Mouse (Mus musculus) olfactory bulb, adult 2 months (tissue): ENCODE results near the gene Rbbp8nl. TPM values are rescaled to one million over a fixed set of nuclear protein-coding genes. Genes with fewer than 3 reads are reported as not detected.

Experiments
- H3K27ac ChIP-seq: fragments of 200-500 bp; 2 replicates; pipeline ENCODE4 v1.5.1; 2012; ENCODE audit warnings: low read depth, low read length; ENCODE audit not compliant: insufficient read depth
- H3K4me1 ChIP-seq: fragments of 200-500 bp; 2 replicates; pipeline ENCODE4 v1.6.1; 2012; ENCODE audit warnings: low read length; ENCODE audit not compliant: control insufficient read depth, insufficient read depth
- H3K4me3 ChIP-seq: fragments of 200-500 bp; 2 replicates; pipeline ENCODE4 v1.5.1; 2012; ENCODE audit warnings: mild to moderate bottlenecking, low read depth, low read length, moderate library complexity; ENCODE audit not compliant: insufficient read depth
- CTCF ChIP-seq: fragments of 200-500 bp; IDR thresholded peaks from 2 replicates; pipeline ENCODE4 v1.5.1; 2012; ENCODE audit warnings: low read depth, mild to moderate bottlenecking, low read length, moderate library complexity; ENCODE audit not compliant: insufficient read depth
- POLR2A ChIP-seq: fragments of 200-500 bp; IDR thresholded peaks from 2 replicates; pipeline ENCODE4 v1.6.1; 2012; ENCODE audit warnings: mild to moderate bottlenecking, low read depth, low read length, moderate library complexity; ENCODE audit not compliant: insufficient read depth
- WGBS: fragments of 180-500 bp; shearing (Covaris S2); methylation state at CpG from one replicate; pipeline ENCODE4 v1.1.7; 2018; 5-methylcytosine and 5-hydroxymethylcytosine counted together
- polyA plus RNA-seq: library from polyadenylated mRNA; stranded (reverse); fragments of >200 nt; gene quantifications from 2 replicates; pipeline ENCODE4 v1.2.4, GENCODE M21; 2012; ENCODE audit warnings: low replicate concordance; ENCODE audit not compliant: missing spikeins, insufficient read depth, insufficient read length

Rbbp8nl gene
- polyA plus RNA-seq, 1 experiment = not detected

GRCm38 (mm10) chr2:180292906-180293305 is 3.2 kb upstream of the Rbbp8nl start:
- TF ChIP-seq CTCF = no peak
- TF ChIP-seq POLR2A = no peak
- Histone ChIP-seq H3K4me1 (no peaks in the 10 kb centered on the region), H3K4me3 (no peak overlapping the region), H3K27ac (no peak overlapping the region)
- WGBS = 82% methylated on average over 8 of the region's 8 CpGs

GRCm38 (mm10) chr2:180292026-180292425 is 2.3 kb upstream of the Rbbp8nl start:
- no peak for TF ChIP-seq CTCF
- TF ChIP-seq POLR2A = no peak
- no peaks in the 10 kb centered on the region for H3K4me1 ChIP-seq
- 65% methylated on average over 4 of the region's 4 CpGs for WGBS
- no peak overlapping the region for H3K27ac ChIP-seq
- H3K4me3 ChIP-seq = no peak overlapping the region

GRCm38 (mm10) chr2:180291566-180291965 is 1.9 kb upstream of the Rbbp8nl start:
- 88% methylated on average over 5 of the region's 5 CpGs for WGBS
- Histone ChIP-seq H3K27ac (no peak overlapping the region), H3K4me1 (no peaks in the 10 kb centered on the region), H3K4me3 (no peak overlapping the region)
- TF ChIP-seq CTCF (no peak), POLR2A (no peak)

- Histone ChIP-seq H3K4me3 (no peak overlapping the region), H3K4me1 (no peaks in the 10 kb centered on the region), H3K27ac (no peak overlapping the region)
- TF ChIP-seq CTCF (no peak), POLR2A (no peak)
- 70% methylated on average over 6 of the region's 6 CpGs for WGBS
These were observed 824 bp upstream of the Rbbp8nl start for GRCm38 (mm10) chr2:180290503-180290902.

GRCm38 (mm10) chr2:180288966-180289365 is 713 bp downstream of the Rbbp8nl start:
- no peak overlapping the region for H3K4me3 ChIP-seq
- no peaks in the 10 kb centered on the region for H3K4me1 ChIP-seq
- H3K27ac ChIP-seq = no peak overlapping the region
- WGBS = 77% methylated on average over 11 of the region's 11 CpGs
- TF ChIP-seq CTCF = no peak
- no peak for TF ChIP-seq POLR2A

GRCm38 (mm10) chr2:180279321-180279720 is 10.4 kb downstream of the Rbbp8nl start:
- no peak overlapping the region for H3K27ac ChIP-seq
- H3K4me3 ChIP-seq = no peak overlapping the region
- no peak for TF ChIP-seq POLR2A
- TF ChIP-seq CTCF = no peak
- H3K4me1 ChIP-seq = peaks cover 3% of the 10 kb centered on the region
- 90% methylated on average over 8 of the region's 8 CpGs for WGBS

- Histone ChIP-seq H3K4me1 (peaks cover 7% of the 10 kb centered on the region), H3K27ac (no peak overlapping the region), H3K4me3 (no peak overlapping the region)
- WGBS = 83% methylated on average over 8 of the region's 8 CpGs
- no peak for TF ChIP-seq POLR2A
These were observed 11.8 kb downstream of the Rbbp8nl start for GRCm38 (mm10) chr2:180277773-180278320.

- no peak overlapping the region for H3K4me3 ChIP-seq
- H3K4me1 ChIP-seq = peaks cover 15% of the 10 kb centered on the region
- TF ChIP-seq POLR2A = no peak
- TF ChIP-seq CTCF = no peak
- no peak overlapping the region for H3K27ac ChIP-seq
- 76% methylated on average over 8 of the region's 8 CpGs for WGBS
These were observed 12.8 kb downstream of the Rbbp8nl start for GRCm38 (mm10) chr2:180276851-180277259.

- TF ChIP-seq POLR2A (no peak), CTCF (no peak)
- H3K4me3 ChIP-seq = no peak overlapping the region
- H3K4me1 ChIP-seq = peaks cover 18% of the 10 kb centered on the region
- H3K27ac ChIP-seq = no peak overlapping the region
- WGBS = 62% methylated on average over 4 of the region's 4 CpGs
These were observed 13.3 kb downstream of the Rbbp8nl start for GRCm38 (mm10) chr2:180276385-180276784.

GRCm38 (mm10) chr2:180275836-180276235 is 13.8 kb downstream of the Rbbp8nl start:
- WGBS = 2% methylated on average over 8 of the region's 8 CpGs
- TF ChIP-seq POLR2A = no peak
- peak; percentile 89 for TF ChIP-seq CTCF
- no peak overlapping the region for H3K4me3 ChIP-seq
- peaks cover 20% of the 10 kb centered on the region for H3K4me1 ChIP-seq
- H3K27ac ChIP-seq = no peak overlapping the region
